Mouse (Mus musculus): ENCODE measurements at regions not wholly inside any gene's neighbourhood (a gene's known extent, or its start where the extent isn't known, plus 50 kb on each side); places are given as distances from the start of the nearest gene placed in this dataset.

DNA sequence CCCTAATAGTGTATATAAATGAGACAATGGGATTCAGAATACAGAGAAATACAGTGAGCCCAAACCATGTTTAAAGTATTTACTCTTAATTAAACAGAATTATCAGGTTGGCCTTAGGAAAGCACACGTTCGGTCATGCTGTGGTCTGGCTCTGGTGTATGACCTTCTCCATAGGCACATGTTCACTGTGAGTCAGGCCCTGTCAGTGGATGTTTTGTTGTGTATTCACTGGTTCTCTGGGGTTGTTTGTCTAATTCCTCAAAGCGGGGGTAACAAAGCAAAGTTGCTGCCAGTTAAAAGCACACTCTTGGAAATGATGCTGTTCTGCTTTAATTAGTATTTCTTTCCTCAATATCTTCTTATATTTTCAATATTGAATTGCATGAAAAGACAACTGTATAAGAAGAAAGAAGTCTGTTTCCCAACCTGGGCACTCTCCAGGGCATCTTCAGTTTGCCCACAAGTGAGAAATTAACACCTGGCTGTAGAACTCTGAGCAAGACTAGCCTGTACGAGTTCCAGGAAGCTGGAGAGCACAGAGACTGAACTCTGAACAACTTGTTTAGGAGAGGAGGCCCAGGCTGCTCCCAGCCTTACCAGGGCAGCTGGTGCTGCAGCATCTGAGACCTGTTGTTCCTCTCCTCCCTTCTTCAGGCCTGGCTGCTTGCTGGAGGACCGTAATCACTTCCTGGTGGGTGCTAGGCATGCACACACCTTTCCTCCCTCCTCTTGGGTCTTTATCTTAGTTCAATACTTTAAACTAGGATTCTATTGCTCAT lies 593.1 kb downstream of the Ttll7 start:
- DNase-seq: no peak

DNA sequence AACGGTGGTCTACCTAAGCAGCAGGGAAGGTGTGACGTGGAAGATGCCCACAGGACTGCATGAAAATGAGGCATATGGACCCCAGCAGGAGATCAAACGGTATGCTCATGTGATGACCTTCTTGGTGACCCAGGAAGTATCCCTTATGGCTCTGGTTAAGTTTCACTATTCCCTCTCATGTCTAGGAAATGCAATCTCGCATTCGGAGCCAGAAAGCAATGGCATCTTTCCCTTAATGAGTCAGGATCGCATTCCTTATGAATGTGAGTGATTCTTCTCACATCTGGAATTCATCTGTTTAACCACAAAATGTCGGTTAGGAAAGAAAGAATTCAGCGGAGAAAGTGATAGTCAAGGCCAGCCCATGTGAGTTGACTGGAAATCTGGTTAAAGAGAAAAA lies 593.7 kb downstream of the Ttll7 start:
- DNase-seq: no peak

DNA sequence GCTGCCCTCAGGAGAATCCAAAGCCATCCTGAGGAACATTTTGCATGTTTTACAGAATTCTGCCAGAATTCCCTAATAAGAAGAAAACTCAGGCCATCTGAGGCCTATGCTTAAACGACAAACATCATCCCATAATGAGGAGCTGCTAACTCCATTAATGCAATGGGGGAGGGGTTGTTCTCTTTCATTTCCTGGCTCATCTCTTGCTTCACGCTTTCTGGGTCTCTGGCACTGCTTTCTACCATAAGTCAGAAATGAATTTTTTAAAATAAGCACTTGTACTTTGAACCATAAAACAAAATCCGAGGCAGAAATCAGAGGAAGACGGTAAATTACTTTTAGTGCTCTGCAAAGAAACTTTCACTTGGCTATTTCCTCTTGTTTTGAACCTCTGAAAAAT lies 600.0 kb downstream of the Ttll7 start:
- DNase-seq: no peak

- no peak for DNase-seq
Observed at GRCm38 (mm10) chr3:147455383-147455782, 603.2 kb downstream of the Ttll7 start.

GRCm38 (mm10) chr3:147456294-147456693 lies 604.1 kb downstream of the Ttll7 start:
- no peak for DNase-seq

- no peak for DNase-seq
Observed at GRCm38 (mm10) chr3:147458115-147458514, 605.9 kb downstream of the Ttll7 start.

DNA sequence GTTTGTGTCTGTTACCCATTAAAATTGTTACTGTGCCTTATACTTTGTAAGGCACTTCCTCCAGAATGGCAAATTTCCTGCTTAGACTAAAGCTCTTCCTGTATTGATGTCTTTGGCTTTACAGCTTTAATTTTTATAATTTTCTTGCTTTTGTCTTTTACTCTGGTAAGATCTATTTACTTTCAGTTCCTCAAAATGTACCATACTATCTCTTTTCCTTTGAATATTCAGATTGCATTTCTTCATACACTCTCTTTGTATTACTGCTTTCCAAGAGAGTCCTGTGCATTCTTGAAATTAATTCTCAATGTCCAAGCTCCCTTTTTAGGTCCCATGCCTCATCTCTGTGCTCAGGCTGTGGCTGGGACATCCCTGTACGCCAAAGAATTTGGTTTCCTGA lies 627.7 kb downstream of the Ttll7 start:
- DNase-seq: no peak

Measured in adrenal gland, postnatal 10 days (tissue).